Mouse (Mus musculus) limb, embryonic 14.5 days (tissue): ENCODE measurements around the gene Col9a1. TPM values are rescaled to one million over a fixed set of nuclear protein-coding genes. Genes with fewer than 3 reads are reported as not detected.

Experiments used
- ATAC-seq: fragments of 200-750 bp; cut with Nextera tagmentation; 2 replicates; pipeline ENCODE4 v1.8.0; 2017; ENCODE audit warnings: low read depth, moderate number of reproducible peaks, moderate TSS enrichment; ENCODE audit not compliant: low FRiP score
- DNase-seq: peaks from one replicate; pipeline ENCODE4 v3.0.0-alpha.2; 2015; ENCODE audit warnings: low spot score
- H3K27ac ChIP-seq: fragments of 300-500 bp; sonication (generic); replicated peaks from 2 replicates; pipeline ENCODE4 v1.5.1; 2014; ENCODE audit warnings: low read depth, mild to moderate bottlenecking, low read length, moderate library complexity, mixed read lengths
- H3K27me3 ChIP-seq: fragments of 300-500 bp; sonication (generic); 2 replicates; pipeline ENCODE4 v1.6.1; 2014; ENCODE audit warnings: low read length, mixed read lengths; ENCODE audit not compliant: control insufficient read depth, insufficient read depth
- H3K36me3 ChIP-seq: fragments of 300-500 bp; sonication (generic); 2 replicates; pipeline ENCODE4 v1.6.1; 2014; ENCODE audit warnings: mild to moderate bottlenecking, low read length, moderate library complexity, mixed read lengths; ENCODE audit not compliant: control insufficient read depth, insufficient read depth
- H3K4me1 ChIP-seq: fragments of 300-500 bp; sonication (generic); 2 replicates; pipeline ENCODE4 v1.6.1; 2014; ENCODE audit warnings: antibody characterized with exemption, low read length, mixed read lengths; ENCODE audit not compliant: control insufficient read depth, insufficient read depth
- H3K4me2 ChIP-seq: fragments of 300-500 bp; sonication (generic); replicated peaks from 2 replicates; pipeline ENCODE4 v1.6.1; 2014; ENCODE audit warnings: low read depth, mild to moderate bottlenecking, low read length, moderate library complexity; ENCODE audit not compliant: severe bottlenecking
- H3K4me3 ChIP-seq: fragments of 300-500 bp; sonication (generic); replicated peaks from 2 replicates; pipeline ENCODE4 v1.5.1; 2014; ENCODE audit warnings: low read length
- H3K9ac ChIP-seq: fragments of 300-500 bp; sonication (generic); 2 replicates; pipeline ENCODE4 v1.6.1; 2014; ENCODE audit warnings: mild to moderate bottlenecking, low read depth, low read length, moderate library complexity; ENCODE audit not compliant: severe bottlenecking
- H3K9me3 ChIP-seq: fragments of 300-500 bp; sonication (generic); 2 replicates; pipeline ENCODE4 v1.6.1; 2016; ENCODE audit warnings: low read length; ENCODE audit not compliant: control insufficient read depth
- POLR2A ChIP-seq: fragments of 200-500 bp; IDR thresholded peaks from 2 replicates; pipeline ENCODE4 v1.8.0; 2012; ENCODE audit warnings: inconsistent platforms, mild to moderate bottlenecking, moderate library complexity, borderline replicate concordance; ENCODE audit not compliant: insufficient read depth, insufficient read length; ENCODE audit errors: extremely low read depth
- WGBS: fragments of 180-500 bp; shearing (Covaris S2); extraction: QIAGEN DNeasy Blood & Tissue Kit; methylation state at CpG from one replicate; pipeline ENCODE4 v1.1.7; 2014; 5-methylcytosine and 5-hydroxymethylcytosine counted together
- polyA plus RNA-seq, 2 experiments: library from polyadenylated mRNA; depleted of rRNA in 1 of 2; stranded (reverse) in 1 of 2; unstranded in 1 of 2; fragments of >200 nt; fragmentation: Nextera tagmentation in 1 of 2; extraction: Ambion mirVana in 1 of 2; gene quantifications; 2 replicates each; pipeline versions ENCODE4 v1.2.1 to v1.2.3; 2012 to 2014

Col9a1 gene
- polyA plus RNA-seq, 2 experiments = 139 to 268 TPM

DNA sequence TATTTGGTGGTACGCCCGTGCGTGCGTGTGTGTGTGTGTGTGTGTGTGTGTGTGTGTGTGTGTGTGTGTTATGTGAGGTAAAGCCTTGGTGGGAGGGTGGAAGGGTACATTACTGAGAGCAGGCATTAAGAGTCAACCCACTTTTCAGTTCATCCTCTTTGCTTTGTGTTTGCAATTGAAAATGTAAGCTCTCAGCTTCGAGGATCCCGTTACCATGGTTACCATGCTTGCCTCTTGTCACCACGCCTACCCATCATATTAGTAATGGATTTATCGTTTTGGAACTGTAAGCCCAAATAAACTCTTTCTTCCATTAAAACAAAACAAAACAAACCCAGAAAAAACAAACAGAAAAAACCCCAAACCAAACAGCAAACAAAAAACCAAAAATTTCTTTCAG lies 33.9 kb upstream of the Col9a1 start:
- H3K4me1 ChIP-seq = no peaks in the 10 kb centered on the region
- TF ChIP-seq POLR2A = no peak
- H3K27me3 ChIP-seq = no peaks in the 10 kb centered on the region
- no peak overlapping the region for H3K9ac ChIP-seq
- no peaks in the 10 kb centered on the region for H3K36me3 ChIP-seq
- no peak overlapping the region for H3K4me2 ChIP-seq
- H3K27ac ChIP-seq = no peak overlapping the region
- 90% methylated on average over 8 of the region's 8 CpGs for WGBS
- no peak for DNase-seq
- no peak overlapping the region for H3K4me3 ChIP-seq
- H3K9me3 ChIP-seq = no peaks in the 10 kb centered on the region
- ATAC-seq = no peak

DNA sequence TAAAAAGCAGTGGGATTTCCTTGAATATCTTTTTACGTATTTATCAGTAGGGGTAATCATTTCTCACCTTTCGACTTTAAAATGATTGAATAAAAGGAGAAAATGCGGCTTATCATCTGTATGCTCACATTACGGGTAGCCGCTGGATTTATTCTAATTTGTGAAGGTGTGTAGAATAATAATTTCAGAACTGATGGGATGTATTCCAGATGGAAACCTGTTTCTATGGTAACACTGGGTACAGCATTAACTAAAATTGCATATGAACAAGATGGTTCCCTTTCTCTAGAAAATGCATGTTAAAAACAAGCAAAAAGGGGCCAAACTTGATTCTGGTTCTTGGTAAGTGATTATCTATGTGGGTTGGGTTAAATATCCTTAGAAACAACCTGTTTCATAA lies 19.7 kb upstream of the Col9a1 start:
- H3K9me3 ChIP-seq = peaks cover 7% of the 10 kb centered on the region; the same call in 1 of the 2 replicates
- ATAC-seq (no peak), DNase-seq (no peak)
- no peaks in the 10 kb centered on the region for H3K36me3 ChIP-seq
- no peak overlapping the region for H3K27ac ChIP-seq
- TF ChIP-seq POLR2A = no peak
- WGBS = 93% methylated on average over 5 of the region's 5 CpGs
- no peak overlapping the region for H3K9ac ChIP-seq
- no peak overlapping the region for H3K4me2 ChIP-seq
- H3K4me3 ChIP-seq = no peak overlapping the region
- H3K4me1 ChIP-seq = no peaks in the 10 kb centered on the region
- no peaks in the 10 kb centered on the region for H3K27me3 ChIP-seq

GRCm38 (mm10) chr1:24169410-24169809 lies 8.0 kb upstream of the Col9a1 start:
- WGBS = 32% methylated on average over 6 of the region's 6 CpGs
- ATAC-seq (peak; percentile 53; the same call in 1 of the 2 replicates), DNase-seq (peak; percentile 24)
- Histone ChIP-seq H3K4me1 (no peaks in the 10 kb centered on the region), H3K9ac (no peak overlapping the region), H3K27me3 (no peaks in the 10 kb centered on the region), H3K4me2 (no peak overlapping the region), H3K9me3 (no peaks in the 10 kb centered on the region), H3K4me3 (no peak overlapping the region), H3K27ac (no peak overlapping the region), H3K36me3 (no peaks in the 10 kb centered on the region)
- TF ChIP-seq POLR2A = no peak

DNA sequence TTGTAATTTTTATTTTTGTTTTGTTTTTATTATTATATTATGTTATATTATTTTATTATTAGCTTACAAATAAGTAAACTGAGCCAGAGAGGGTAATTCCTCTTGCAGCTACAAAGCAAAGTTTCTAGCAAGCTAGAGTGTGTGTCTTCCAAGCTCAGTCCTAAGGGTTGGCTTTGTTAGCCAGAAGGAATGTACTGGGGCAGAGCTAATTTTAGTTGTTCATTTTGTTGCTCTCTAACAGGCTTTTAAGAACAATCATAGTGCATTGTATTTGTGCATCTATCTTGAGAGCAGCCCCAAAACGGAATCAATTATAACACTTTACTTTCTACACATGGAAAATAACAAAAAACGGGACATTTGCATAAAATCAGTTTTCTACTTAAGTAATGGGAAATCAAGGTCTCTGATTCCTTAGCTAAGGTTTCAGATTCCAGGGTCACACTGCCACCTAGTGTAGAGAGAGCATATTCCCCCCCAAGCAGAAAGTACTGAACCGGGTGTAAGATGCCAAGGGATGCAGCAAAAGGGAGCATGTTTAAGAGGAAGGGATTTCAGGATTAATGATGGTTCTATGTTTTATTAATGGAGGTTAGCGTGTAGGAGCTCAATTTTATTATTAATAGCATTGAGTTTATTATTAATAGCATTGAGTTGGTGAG lies 6.1 kb upstream of the Col9a1 start:
- Histone ChIP-seq H3K9ac (no peak overlapping the region), H3K4me3 (no peak overlapping the region), H3K27ac (no peak overlapping the region), H3K36me3 (no peaks in the 10 kb centered on the region), H3K9me3 (no peaks in the 10 kb centered on the region), H3K4me2 (no peak overlapping the region), H3K4me1 (no peaks in the 10 kb centered on the region), H3K27me3 (no peaks in the 10 kb centered on the region)
- WGBS = 0% methylated on average over 4 of the region's 4 CpGs
- ATAC-seq (0 out of 2 replicates have a peak, but pooled peaks have one; percentile 47), DNase-seq (peak; percentile 49)
- no peak for TF ChIP-seq POLR2A

DNA sequence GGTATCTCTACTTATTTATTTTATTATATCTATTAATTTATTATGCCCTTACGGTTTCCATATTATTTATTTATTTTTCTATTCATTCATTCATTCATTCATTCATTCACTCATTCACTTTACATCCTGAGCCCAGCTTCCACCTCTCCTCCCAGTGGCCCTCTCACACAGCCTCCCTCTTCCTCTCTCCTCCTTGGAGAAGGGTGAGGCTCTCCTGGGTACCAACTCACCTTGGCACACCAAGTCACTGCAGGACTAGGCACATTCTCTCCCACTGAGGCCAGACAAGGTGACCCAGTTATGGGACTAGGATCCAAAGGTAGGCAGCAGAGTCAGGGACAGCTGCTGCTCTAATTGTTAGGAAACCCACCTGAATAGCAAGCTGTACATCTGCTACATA lies 5.5 kb upstream of the Col9a1 start:
- Histone ChIP-seq H3K27ac (no peak overlapping the region), H3K9me3 (no peaks in the 10 kb centered on the region), H3K4me3 (no peak overlapping the region), H3K9ac (no peak overlapping the region), H3K36me3 (no peaks in the 10 kb centered on the region), H3K27me3 (no peaks in the 10 kb centered on the region), H3K4me2 (no peak overlapping the region), H3K4me1 (no peaks in the 10 kb centered on the region)
- ATAC-seq (no peak), DNase-seq (no peak)
- WGBS = 49% methylated on average over 1 of the region's 1 CpGs
- TF ChIP-seq POLR2A = no peak

GRCm38 (mm10) chr1:24172656-24173055 lies 4.8 kb upstream of the Col9a1 start:
- Histone ChIP-seq H3K27me3 (no peaks in the 10 kb centered on the region), H3K9me3 (no peaks in the 10 kb centered on the region), H3K9ac (no peak overlapping the region), H3K27ac (no peak overlapping the region), H3K36me3 (no peaks in the 10 kb centered on the region), H3K4me3 (no peak overlapping the region), H3K4me2 (no peak overlapping the region), H3K4me1 (no peaks in the 10 kb centered on the region)
- ATAC-seq (no peak), DNase-seq (no peak)
- no peak for TF ChIP-seq POLR2A
- 52% methylated on average over 3 of the region's 3 CpGs for WGBS
